Mouse (Mus musculus) cerebellum, adult 18-20 months (tissue): ENCODE results near the gene Rbp2.

Experiments used
- DNase-seq, 2 experiments: peaks; one replicate each; pipeline ENCODE4 v3.0.0; 2021

The Rbp2 gene

DNA sequence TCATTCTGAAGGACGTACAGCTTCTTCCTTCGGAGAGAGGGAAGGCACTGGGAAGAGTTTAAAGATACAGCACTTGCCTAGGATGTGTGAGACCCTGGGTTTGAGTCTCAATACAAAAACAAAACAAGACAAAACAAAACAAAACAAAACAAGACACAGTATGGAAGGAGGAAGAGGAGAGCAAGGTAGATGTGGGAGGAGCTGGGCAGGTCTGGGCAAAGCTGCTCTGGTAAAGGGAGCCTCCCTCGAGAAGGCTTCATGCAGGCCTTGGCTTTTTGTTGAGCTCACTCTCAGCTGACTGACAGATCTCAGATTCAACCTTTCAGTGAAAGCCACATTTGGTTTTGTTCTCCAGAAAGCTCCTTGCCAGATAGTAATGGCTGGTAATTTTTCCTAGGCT lies at the start of gene Rbp2:
Gene Rbp2, plus strand, starts transcription at position 301 of the 400 bp plus-strand sequence.
- DNase-seq: no peak

- DNase-seq: no peak
These were observed 48.1 kb upstream of the Rbp2 start for GRCm38 (mm10) chr9:98437819-98438218.

- no peak for DNase-seq
These were observed 46.8 kb upstream of the Rbp2 start for GRCm38 (mm10) chr9:98439091-98439490.

DNA sequence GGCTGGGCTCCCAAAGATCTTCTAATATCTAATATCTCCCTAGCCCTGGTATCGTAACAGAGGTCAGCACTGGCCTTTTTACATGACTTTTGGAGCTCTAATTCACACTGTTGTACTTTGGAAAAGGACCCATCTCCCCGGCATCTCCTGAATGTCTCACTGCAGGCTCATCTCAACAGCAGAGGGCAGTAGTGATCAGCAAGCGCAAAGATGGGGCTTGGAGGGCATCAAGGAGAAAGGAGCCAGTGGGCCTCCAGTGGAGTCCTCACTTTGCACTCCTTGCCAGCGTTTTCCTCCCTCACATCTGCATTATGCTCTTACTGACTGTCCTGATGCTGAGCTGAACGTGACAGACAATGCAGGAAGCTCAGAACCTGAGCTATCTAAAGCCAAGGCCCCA lies 43.3 kb upstream of the Rbp2 start:
- peak; percentile 5 to 10 for DNase-seq

DNA sequence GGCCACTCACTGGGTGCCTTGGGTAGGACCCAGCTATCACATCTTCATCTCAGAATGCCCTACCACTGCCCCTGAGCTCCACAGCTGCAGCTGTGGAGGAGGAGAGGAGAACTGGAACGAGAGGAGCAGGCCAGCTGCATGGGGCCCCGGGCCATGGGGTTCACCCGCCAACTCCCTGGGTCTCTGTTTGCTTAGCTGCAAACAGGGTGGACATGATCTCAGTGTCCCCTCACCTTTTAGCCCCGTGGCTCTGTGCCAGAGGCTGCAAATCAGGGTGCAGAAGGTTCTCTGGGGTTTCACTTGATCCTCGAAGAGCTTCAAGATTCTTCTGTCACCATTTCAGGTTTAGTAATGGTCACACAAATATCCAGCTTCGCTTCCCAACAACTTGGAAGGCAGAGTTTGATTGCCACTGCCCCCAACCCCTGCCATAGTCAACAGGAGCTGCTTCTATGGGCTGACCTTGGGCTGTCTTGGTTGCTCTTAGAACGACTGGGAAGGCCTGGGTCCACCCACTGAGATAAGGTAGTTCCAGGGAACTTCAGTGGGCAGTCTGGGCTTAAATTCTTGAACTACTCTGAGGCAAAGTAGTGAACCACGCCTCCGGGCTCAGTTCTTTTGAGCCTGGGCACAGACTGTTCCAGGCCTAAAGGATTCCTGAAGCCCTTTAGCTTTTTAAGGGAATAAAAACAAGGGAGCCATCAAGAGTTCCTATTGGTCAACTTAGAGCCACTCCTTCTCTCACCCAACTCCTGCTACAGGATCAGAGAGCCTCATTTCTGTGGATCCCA lies 40.4 kb upstream of the Rbp2 start:
- no peak for DNase-seq

GRCm38 (mm10) chr9:98450976-98451375 lies 34.9 kb upstream of the Rbp2 start:
- DNase-seq: no peak

DNA sequence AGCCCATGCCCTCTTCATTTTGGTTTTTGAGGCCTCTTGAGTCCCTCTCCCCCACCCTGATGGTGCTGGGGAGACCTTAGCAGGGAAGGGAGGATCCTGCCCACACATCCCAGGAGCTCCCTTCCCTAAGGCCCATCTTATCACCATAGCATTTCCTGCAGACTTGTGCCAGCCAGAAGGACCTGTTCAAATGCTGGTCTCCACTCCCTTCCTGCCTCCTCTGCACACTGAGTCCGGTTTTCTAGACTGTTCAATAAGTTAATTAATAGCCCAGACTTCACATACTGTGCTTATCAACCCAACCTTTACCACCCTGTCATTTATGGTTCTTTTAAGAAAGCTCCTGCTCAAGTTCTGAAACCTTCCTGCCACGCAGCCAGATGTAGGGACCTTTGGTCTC lies 19.2 kb upstream of the Rbp2 start:
- no peak for DNase-seq

- DNase-seq: no peak
These were observed 5.7 kb upstream of the Rbp2 start for GRCm38 (mm10) chr9:98480172-98480749.

DNA sequence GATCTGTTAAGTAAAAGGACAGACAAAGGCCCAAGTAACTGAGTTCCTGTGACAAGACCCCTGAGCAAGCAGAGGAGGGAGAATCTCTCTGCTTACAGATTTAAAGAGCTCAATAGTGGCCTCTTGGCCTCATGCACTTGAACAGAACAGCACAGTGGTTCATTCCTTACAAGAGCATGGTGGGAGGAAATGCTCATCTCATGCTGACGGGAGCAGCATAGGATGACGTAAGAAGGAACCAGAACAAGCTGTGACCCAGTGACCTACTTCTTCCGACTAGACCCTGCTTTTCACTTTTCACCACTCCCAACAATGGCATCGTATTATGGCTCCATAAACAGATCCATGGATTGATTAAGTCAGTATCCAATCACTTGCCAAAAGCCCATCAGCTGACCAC lies 3.7 kb upstream of the Rbp2 start:
- DNase-seq: no peak

GRCm38 (mm10) chr9:98485020-98485419 lies 895 bp upstream of the Rbp2 start:
- no peak for DNase-seq

GRCm38 (mm10) chr9:98487273-98487672 lies 1.4 kb downstream of the Rbp2 start:
- no peak for DNase-seq

GRCm38 (mm10) chr9:98489532-98489931 lies 3.6 kb downstream of the Rbp2 start:
- DNase-seq: no peak

- no peak for DNase-seq
These were observed 4.2 kb downstream of the Rbp2 start for GRCm38 (mm10) chr9:98490128-98490527.

GRCm38 (mm10) chr9:98491071-98491470 lies 5.2 kb downstream of the Rbp2 start:
- DNase-seq: no peak

- no peak for DNase-seq
These were observed 6.3 kb downstream of the Rbp2 start for GRCm38 (mm10) chr9:98492212-98492611.

GRCm38 (mm10) chr9:98492821-98493220 lies 6.9 kb downstream of the Rbp2 start:
- DNase-seq: no peak

DNA sequence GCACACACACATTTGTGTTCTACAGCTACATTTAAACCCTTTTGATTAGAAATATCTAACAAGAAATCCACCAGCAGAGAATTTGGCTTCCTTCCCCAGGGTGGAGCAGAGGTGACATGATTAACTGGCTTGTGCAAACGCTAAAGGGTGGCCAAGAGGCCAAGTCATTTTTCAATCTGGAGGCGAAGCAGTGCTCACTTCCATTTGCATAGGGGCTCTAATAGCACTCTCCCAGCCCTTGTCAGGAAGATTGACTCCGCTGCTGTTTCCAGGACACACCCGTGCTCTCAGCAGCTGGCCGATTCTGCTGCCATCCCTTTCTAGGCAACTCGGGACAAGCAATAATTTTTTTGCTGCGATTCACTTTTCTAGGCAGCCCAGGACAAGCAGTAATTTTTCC lies 11.2 kb downstream of the Rbp2 start:
- no peak for DNase-seq

DNA sequence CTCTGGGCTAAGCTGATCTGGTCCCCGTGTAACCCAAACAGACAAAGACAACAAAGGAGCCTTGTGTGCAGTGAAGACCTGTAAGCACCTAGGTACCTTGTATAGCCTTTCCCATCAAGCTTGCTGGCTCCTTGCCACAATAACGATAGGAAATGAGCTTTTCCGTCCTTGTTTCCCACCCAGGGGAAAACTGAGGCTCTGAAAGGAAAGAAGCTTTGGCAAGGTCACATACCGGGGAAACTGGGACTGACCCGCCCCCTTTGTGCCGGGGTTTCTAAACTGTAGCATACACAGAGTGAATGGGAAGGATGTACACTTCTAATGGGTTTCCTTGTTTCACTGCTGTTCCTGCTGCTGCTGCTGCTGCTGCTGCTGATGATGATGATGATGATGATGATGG lies 12.1 kb downstream of the Rbp2 start:
- no peak for DNase-seq

DNA sequence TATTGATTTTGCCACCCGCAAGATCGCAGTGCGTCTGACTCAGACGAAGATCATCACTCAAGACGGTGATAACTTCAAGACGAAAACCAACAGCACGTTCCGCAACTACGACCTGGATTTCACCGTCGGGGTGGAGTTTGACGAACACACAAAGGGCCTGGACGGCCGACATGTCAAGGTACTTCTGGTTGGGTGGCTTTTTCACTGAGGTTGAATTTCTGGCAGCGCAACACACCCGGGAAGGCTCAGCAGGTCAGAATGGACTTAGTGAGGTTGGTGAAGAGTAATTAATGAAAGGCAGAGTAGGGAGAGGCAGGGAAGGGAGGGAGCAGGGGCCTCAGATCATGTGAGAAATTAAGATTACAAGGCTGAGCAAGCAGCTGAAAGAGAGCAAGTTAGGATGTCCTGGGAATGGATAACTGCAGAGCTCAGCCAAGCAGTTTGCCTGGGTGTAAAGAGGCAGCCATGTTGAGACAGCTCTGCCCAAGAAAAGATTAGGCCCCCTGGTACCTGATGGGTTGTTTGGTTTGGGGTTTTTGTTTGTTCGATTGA lies 12.9 kb downstream of the Rbp2 start:
- DNase-seq: no peak

DNA sequence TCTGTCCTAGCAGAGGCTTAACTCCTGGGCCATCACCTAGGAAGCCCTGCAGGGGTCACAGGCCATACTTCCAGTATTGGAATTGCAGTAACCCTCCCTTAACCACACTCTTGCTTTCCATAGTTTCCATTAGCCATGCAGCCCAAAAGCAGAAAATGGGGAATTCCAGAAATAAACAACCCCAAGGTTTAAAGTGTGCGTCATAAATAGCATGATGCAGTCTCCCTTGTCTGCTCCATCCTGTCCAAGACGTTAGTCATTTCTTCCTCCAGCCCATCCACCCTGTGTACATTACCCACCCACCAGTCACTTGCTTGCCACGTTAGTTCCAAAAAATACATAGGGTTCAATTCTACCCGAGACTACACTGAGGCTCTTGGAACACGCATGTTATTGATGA lies 13.7 kb downstream of the Rbp2 start:
- no peak for DNase-seq

- no peak for DNase-seq
These were observed 21.6 kb downstream of the Rbp2 start for GRCm38 (mm10) chr9:98507480-98507879.

DNA sequence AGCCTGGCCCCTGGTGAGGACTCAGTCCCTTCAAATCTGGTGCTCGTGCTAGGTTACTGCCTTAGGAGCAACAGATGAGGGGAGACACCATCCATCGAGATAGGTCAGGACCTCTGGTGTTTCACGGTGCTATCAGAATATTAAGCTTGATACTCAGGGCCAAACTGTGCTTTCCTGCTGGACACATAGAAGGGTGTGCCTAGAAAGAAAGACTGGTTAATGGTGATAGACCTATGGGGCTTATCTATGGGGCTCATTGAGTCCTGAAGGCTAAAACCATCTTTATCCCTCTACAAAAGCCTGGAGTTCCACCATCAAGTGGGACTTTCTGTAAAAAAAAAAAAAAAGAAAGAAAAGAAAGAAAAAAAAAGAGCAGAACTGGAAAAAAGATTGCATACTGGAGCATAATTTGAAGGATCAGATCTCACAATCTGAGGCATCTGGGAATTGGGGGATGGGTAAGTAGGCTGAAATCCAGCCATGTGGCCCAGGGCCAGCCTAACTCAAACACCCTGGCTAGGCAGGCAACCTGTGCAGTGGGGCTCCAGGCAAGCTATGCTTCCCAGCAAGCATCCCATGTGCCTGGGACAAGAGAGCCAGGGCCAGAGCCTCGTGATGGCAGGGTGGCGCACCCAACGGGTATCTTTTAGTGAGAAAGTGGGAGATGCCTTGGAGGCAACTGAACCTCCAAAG lies 24.6 kb downstream of the Rbp2 start:
- DNase-seq: no peak

DNA sequence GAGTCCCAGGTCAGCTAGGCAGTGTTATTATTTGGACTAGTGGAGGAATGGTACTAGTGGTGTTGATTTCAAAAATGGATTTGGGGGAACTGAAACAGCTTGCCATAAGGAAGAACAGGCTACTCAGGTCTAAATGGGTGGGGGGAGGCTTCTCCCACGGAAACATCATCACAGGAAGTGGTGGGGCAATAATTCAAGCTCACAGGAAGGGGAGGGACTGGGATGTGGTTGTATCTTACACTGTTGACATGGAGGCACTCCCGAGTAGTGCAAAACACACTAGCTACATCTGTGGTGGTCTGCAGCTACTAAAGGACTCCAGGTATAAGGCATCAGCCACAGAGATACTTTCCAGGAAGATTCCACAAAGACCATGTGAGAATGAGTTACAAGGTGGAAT lies 38.0 kb downstream of the Rbp2 start:
- DNase-seq: no peak
